Mouse (Mus musculus): ENCODE measurements around the gene Sebox.

The Sebox gene

DNA sequence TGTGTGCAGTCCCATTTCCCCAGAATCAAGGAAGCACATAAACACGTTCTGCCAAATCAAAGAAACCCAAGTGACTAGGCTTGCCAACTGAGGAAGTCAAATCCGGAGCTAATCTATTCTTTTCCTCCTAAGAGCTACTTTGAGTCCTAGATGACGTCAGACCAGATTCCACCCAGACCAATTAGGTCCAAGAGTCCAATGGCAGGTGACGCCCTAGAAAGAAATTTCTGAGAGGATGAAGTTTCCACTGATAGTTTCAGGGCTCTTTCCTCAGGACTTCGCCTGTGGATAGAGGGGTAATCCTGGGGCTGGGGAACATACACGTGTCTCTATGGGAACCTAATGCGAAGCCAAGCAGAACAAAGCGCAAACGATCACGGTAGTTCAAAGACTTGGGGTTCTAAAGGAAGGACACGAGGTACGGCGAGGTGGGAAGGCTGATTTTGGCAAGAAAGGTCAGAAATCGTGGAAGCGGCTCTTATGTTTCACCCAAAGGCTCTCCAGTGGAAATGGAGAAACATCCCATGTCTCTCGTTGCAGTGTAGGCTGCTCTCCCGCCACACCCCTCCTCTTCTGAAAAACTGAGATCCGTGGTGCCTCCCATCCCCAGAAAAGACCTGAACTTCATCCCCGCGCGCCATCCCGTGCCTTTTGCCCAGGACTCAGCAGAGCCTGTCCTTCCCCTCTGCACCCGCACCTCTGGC, 32.3 kb downstream of the Sebox start:
- DNase-seq = no peak

DNA sequence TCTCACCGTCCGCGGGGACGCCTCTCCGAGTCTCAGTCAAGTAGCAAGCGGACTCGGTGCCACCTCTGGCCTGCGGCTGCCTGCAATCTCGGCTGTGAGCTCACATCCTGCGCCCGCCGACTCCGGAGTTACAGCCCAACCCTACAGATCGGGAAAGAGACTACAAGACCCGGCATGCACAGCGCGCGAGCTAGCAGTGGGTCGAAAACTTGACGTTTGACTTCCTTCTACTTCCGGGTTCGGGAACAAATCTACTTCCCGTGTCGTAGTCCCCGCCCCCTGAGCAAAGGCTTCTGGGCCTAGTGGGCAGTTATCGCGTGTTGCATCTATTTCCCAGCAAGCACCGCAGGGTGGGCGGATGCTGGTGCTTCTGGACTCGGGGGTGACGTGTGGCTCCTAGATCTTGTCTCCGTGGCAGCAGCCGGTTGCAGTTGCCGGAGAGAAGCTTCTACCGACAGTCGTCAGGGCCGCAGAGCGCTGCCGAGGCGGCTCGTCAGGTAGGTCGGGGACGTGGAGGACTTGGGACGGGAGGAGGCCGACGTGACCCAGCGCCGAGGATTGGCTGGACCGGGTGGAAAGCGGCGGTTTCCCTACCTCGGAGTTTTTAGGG, 32.9 kb downstream of the Sebox start, which contains the start of the genes Tnfaip1 and Ift20:
Tnfaip1 (minus strand) TSS at position 253 of the 610 bp plus-strand sequence.
Ift20 (plus strand) TSS at position 282 of the 610 bp plus-strand sequence.
- peak; percentile 95 to 98 for DNase-seq

DNA sequence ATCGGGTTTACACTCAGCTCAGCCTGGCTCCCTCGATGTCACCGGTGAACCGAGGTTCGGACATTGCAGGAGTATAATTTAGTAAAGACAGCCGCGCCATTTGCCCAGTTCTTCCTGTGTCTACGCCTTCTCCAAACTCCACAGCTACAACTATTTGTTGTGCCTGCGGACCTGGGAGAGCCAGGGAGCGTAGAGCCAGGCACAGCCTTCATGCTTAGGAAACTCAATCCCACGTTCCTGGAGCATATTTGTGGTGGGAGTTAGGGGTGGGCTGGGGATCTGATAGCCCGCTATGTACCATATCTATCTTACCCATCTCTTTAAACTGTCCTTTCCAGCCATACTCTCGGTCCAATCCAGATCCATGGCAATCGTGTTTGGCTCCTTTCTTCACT, 33.4 kb downstream of the Sebox start:
- DNase-seq = no peak

DNA sequence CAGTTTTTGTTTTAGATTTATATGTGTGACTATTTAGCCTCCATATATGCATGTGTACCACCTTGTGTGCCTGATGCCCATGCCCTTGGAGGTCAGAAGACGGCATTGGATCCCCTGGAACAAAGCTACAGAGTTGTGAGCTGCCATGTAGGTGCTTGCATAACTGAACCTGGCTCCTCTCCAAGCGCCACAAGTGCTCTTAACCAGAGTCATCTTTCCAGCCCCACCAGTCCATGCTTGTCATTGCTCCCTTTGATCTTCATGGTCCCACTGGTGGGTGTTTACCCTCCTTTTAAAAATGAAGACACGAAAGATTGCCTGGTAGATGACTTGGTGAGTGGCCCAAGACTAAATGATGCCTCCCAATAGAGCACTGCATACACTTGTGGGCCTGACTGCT, 37.1 kb downstream of the Sebox start:
- DNase-seq = no peak

DNA sequence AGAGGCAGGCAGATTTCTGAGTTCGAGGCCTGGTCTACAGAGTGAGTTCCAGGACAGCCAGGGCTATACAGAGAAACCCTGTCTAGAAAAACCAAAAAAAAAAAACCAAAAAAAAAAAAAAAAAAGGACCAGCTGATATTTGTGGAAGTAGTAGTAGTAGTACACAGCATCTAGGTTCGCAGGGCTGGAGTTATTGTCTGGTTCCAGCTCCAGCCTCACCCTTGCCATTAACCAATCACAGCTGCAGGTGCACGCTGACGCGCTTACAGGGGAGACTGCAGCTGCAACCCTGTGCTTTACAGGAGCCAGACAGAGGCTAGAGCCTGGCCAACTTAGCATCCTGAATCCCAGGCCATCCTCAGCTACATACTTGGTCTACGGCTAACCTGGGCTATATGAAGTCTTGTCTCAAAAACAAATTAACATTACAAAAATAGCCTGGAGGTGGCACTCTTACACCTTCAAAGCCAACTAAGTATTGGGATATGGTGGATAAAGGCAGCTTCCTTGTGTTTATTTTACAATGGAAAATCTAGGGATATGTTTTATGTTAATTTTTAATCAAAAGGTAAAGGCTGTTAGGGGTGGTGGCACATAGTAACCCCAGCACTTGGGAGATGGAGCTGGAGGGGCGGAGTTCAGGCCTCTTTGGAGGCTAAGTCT, 41.3 kb downstream of the Sebox start:
- DNase-seq = no peak

DNA sequence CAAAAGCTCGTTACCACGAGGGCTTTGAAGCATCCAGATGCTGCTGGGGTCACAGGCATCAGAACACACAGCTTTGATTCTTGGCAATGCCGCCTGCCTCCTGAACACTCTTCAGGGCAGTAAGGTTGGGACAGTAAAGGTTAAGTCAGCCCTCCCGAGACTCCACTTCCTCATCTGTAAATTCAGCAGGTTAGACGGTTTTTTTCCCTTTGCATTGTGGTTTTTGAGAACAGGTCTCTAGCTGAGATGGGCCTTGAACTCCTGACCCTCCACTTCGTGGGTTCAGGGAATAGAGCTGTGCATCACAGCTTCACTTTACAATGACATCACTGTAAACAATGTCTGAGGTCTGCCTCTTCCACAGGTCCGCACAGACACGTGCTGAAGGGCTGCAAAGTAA, 41.9 kb downstream of the Sebox start:
- no peak for DNase-seq

DNA sequence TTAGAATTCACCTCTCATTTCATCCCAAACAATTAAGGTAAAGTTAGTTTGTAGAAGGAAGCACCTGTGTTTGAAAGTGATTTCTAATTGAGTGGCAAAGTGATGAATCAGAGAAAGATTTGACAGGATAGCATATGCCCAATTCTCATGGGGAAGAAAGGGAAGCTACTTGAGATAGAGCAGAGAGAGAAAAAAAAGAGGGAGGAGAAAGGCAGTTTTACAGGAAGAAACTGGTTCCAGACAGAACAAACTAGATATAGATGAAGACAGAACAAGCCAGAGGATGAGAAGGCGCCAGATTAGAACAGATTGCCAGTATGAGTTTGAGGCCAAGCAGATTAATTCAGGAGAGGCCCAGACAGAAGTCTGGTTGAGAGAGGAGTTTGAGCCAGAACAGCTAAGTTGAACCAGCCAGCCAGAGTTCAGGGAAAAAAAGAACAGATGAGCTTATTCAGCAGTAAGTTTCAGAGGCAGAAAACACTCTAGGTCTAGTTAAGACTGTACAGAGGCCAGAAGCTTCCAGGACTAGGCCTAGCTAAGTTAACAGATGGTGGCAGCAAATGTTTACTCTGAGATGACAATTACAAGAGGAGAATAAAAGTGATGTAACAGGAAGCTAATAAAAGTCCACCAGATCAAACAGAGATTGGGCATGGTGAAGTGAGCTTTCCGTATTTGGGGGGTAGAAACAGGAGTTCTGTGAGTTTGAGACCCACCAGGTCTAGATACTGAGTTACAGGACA, 44.6 kb downstream of the Sebox start:
- DNase-seq = no peak

DNA sequence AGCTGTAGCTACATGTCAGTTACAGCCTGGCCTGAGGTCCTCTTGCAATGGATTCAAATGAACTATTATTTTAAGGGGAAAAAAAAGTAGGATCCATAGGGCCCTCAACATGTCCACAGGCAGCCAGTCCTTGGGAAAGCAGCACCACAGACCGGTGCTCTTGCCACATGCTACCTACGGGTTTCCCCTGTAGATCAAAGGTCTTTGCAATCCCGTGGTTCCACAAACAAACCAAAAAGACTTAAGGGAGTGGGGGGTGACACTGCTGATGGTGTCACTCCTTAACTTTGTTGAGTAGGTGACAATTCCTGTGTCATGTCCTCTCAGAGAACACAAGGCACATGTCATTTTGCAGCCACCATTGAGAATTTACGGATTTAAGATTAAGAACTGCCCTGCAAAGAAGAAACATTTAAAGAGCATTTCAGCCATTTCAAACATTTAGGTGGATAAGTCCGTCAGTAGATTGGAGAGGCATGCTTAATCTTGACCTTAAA, 46.3 kb downstream of the Sebox start:
- no peak for DNase-seq

DNA sequence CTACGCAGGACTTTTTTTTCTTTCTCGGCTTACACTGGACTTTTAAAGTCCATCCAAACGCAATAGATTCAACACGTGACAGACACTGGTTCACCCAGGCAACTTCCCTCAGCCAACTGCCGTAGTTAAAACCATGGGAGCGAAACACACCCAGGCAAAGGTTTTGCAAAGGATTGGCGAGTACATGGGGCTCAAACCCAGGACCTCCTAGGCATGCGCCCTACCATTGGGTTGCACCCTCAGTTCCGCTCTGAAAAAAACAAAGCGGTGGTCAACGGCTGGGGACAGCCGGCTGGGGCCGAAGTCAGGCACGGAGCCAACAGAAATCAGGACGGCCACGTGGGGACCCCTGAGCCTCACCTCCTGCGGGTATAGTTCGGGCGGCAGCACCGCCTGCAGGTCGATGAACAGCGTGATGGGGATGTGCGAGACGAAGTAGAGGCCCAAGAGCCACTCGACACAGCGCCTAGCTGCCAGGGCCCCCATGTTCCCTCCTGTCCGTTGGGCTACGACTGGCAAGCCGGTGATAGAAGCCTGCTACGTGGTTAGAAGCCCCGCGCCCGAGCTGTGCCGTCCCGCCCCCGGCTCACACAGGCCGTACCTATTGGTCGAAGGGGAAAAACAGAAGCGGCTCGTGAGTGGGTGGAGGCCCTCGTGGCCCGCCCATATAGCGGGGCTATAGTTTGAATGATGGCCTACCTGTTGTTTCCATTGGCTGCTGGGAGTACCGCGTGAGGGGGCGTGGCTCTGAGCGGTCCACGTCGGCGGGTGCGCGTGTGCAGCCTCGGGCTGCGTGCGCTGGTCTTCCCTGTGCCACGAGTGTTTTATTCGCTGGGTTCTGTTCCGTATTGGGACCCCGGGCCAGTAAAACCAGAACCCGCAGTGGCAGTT, 47.2 kb downstream of the Sebox start, which contains the start of gene Tmem97:
Tmem97 (minus strand) TSS at position 610 of the 891 bp plus-strand sequence.
- DNase-seq = peak; percentile 94 to 97

DNA sequence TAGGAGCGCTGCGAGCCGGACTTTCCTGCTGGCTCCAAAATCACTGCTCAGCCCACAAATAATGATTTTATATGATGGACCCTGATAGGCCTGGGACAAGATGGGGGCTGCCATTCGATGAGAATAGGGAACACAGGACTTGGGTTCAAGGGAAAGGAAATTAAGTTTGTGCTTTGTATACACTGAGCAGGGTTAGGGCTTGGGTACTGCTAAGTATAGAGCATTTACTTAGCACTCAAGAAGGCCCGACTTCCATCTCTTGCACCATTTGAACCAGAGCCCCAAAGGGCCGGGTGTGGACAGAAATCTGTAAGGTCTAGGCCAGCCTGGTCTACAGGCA, 47.8 kb downstream of the Sebox start:
- no peak for DNase-seq

Data from cerebellum, postnatal 25 days (tissue).